Mouse (Mus musculus) large intestine, adult 2 months (tissue): ENCODE results near the gene Evx2. TPM values are rescaled to one million over a fixed set of nuclear protein-coding genes. Genes with fewer than 3 reads are reported as not detected.

Experiments used
- DNase-seq: peaks from one replicate; pipeline ENCODE4 v3.0.0-alpha.2; 2012; ENCODE audit warnings: low read depth, low spot score
- WGBS: fragments of 180-500 bp; shearing (Covaris S2); methylation state at CpG from one replicate; pipeline ENCODE4 v1.1.7; 2018; 5-methylcytosine and 5-hydroxymethylcytosine counted together
- polyA plus RNA-seq: library from polyadenylated mRNA; depleted of rRNA; stranded (reverse); fragments of >200 nt; gene quantifications from 2 replicates; pipeline ENCODE4 v1.2.3, GENCODE M21; 2012

Gene Evx2
- polyA plus RNA-seq, 1 experiment: not detected

DNA sequence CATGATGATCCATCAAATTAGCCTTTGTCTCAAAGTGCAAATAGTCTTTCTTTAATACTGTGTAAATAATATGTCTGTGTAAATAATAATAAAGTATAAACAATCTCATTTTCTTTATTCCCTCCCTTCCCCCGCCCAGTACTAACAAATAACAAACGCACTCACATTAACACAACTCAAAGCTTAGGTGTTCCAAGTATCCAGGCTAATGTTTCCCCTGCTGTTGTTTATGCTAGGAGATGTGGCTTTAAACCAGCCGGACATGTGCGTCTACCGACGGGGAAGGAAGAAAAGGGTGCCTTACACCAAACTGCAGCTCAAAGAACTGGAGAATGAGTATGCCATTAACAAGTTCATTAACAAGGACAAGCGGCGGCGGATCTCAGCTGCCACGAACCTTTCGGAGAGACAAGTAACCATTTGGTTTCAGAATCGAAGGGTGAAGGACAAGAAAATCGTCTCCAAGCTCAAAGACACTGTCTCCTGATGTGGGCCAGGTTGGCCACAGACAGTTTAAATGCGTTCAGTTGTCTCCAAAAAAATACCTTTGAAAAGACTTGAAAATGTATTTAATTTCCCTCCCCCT is 10.4 kb upstream of the Evx2 start:
- WGBS: 12% methylated on average over 14 of the region's 14 CpGs
- no peak for DNase-seq

DNA sequence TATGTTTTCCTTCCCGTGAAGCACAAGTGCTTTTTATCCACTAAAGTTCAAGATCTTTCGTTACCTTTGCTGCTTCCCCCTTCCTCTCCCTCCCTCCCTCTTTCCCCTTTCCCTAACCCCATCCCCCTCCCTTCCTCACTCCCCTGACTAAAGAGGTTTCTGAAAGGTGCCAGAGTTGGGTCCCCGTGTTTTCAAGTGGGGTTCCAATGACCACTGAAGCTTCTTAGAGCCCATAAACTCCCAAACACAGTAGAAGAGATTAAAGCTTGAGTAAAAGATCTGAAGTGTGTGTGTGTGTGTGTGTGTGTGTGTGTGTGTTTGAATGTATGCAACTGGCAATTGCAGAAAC is 9.8 kb upstream of the Evx2 start:
- 3% methylated on average over 3 of the region's 3 CpGs for WGBS
- DNase-seq: no peak

DNA sequence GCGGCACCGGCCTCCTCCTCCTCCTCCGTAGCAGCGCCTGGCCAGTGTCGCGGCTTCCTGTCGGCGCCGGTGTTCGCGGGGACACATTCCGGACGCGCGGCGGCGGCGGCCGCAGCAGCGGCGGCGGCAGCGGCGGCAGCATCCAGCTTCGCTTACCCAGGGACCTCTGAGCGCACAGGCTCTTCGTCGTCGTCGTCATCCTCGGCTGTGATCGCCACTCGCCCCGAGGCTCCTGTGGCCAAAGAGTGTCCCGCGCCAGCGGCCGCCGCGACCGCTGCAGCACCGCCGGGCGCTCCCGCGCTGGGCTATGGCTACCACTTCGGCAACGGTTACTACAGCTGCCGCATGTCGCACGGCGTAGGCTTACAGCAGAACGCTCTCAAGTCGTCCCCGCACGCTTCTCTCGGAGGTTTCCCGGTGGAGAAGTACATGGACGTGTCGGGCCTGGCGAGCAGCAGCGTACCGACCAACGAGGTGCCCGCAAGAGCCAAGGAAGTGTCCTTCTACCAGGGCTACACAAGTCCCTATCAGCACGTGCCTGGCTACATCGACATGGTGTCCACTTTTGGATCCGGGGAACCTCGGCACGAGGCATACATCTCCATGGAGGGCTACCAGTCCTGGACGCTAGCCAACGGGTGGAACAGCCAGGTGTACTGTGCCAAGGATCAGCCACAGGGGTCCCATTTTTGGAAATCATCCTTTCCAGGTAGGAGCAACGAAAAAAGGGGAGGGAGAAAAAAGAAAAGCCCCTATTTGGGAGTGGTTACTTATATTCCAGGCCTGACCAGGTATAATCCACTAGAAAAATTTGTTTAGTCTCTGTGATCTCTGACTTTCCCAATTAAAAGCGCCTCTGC is 9.2 kb upstream of the Evx2 start:
- 2% methylated on average over 65 of the region's 74 CpGs for WGBS
- no peak for DNase-seq

DNA sequence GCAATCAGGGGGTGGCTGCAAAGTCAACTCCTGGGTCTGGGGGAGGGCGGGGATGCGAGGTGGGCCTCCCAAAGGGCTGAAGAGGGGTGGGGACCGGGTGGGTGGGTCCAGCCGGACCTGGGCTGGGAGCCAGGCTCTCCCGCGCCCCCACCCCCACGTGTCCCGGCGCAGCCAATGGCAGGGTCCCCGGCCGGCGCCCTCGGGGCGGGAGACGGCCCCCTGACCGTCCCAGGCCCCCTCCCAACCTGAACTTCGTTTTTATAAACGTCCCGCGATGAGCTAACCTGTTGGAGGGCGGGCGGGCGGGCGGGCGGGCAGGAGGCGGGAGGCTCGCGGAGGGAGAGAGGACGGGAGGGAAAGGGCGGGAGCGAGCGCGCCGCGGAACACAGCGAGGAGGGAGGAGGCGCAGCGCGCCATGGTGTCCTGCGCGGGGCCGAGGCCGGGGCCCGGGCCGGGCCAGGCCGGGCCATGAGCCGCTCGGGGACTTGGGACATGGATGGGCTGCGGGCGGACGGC is 8.5 kb upstream of the Evx2 start, which contains the start of gene Hoxd13:
Gene Hoxd13, plus strand, starts transcription at position 469 of the 516 bp plus-strand sequence.
- under 1% methylated on average over 49 of the region's 51 CpGs for WGBS
- DNase-seq: no peak

DNA sequence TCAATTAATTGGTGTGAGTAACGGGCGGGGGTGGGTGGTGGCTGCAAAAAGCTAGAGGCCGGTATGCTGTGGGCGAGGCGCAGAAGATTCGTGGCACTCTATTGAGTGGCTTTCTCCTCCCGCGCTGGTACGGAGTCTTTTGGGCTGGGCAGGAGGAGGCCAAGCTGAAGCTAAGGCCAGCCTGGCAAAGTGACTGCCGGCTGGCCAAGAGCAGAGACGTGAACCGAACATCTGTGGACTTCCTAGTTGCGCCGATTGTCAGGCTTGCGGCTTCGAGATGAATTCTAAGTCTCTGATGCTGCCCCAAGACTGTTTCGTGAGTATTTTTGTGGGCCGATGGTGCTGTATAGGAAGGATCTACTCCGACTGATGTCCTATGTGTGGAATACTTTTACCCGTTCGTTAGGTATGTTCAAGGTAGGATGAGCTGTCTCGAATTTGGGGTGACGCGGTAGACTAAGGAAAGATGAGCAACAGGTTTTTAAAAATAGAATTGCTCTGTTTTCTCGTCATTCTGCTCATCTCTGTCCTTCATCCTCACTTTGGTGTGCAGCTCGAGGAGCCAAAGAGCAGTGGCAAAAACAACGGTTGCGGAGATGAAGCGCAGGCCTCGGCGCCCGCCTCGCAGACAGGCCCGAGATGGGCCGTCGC is 8.0 kb upstream of the Evx2 start:
- no peak for DNase-seq
- WGBS: 8% methylated on average over 36 of the region's 36 CpGs

DNA sequence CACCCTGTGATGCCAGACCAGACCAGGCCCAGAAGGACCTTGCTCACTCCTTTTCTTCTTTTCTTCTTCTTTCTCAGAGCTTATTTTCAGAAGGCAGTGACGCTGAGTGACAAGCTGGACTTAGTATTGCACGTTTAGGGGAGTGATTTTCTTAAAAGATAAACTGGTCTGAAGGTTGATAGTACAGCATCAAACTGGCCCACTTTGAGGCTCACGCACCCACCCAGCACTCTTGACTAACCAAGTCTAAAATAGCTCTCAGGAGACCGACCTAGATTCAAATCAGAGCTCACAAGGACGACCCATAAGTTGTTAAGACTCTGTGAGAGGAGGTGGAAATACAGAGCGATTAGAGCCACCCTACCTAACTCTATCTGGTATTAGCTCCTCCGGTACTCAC is 7.1 kb upstream of the Evx2 start:
- DNase-seq: no peak
- WGBS: 26% methylated on average over 7 of the region's 7 CpGs

DNA sequence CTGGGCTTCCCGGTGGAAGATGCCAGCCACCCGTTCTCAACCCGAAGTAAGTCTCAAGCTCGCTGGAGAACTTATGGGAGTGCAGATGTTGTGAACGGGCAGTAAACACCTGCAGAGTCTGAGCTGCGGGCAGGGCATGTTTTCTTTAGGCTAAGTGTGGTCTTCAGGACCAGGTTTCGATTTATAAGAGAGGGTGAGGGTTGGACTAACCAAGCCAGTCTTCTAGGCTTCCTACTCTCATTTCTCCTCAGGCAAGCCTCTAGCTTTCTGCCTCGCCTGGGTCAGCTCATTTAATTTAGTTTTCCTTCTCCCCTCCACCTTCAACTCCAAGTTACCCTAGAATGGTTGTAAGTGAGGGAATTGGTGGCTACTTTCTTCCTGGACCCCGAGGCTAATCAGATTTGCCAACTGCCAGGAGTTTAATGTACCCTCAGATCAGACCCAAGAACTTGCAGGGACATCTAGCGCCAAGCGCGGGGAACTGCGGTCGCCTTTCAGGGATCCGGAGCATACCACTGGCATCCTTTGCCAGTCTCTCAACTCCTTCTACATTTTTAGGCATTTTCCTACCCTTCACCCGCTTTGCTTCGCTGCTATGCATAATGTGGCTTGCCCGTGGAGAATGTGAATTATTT is 4.1 kb upstream of the Evx2 start:
- WGBS: 7% methylated on average over 18 of the region's 18 CpGs
- no peak for DNase-seq

DNA sequence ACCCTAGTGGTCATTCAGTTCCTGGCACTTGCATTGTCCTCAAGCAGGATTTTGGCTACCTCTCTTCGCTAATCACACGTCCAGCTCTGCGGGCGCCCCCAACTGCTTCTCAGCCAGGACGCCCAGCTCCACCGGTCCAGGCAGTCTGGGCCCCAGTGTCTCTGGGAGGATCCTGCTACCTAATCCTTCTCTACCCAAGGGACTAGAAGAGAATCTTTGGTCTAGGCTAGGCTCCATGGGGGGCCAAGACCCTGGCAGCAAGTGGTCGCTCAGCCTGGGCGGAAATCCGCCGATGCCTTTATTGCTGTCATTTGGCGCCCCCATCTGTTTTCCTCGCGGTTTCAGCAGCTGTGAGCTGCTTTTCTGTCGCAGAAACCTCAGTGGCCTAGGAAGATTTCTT is 2.3 kb upstream of the Evx2 start:
- no peak for DNase-seq
- WGBS: 5% methylated on average over 14 of the region's 14 CpGs

DNA sequence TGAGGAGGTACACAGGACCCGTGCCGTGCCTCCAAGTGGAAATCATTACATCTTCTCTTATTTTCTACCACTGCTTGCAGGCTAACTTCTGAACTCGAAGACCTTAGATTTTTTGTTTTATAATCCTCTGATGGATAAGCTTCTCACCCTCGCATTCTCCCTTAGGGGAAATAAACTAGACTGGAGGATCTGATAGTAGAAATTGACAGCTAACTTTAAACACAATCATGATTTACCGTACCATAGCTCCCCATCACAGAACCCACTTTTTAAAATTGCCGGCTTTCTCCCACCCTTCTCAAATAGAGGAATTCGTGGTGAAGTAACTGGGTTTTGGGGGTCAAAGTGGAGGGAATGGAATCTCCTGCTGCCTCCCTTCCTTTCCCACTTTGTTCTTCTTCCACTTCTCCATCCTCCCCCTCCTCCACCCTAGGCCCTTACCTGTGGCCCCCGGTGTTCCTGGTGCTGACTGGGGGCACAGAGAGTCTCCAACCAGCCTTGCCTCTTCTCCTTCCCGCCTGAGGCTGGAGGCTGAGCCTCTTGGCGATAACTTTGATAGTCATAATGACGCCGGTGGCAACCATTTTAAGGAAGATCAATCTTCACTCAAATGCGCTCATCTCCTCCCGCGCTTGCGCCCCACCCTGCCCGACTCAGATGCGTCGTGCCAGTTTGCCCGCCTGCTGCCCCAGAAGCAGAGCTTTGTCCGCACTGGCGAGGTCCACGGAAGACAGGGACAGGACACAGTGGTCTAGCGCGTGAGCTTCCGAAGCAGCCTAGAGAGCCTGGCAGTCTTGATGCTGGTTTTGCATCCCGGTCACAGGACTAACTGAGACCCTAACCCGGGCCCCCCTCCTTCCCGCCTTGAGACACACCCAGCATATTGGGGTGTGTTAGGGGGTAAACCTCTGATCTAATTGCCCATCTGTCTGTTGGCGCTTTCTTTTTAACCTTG is 1.3 kb upstream of the Evx2 start:
- no peak for DNase-seq
- WGBS: 4% methylated on average over 30 of the region's 30 CpGs

DNA sequence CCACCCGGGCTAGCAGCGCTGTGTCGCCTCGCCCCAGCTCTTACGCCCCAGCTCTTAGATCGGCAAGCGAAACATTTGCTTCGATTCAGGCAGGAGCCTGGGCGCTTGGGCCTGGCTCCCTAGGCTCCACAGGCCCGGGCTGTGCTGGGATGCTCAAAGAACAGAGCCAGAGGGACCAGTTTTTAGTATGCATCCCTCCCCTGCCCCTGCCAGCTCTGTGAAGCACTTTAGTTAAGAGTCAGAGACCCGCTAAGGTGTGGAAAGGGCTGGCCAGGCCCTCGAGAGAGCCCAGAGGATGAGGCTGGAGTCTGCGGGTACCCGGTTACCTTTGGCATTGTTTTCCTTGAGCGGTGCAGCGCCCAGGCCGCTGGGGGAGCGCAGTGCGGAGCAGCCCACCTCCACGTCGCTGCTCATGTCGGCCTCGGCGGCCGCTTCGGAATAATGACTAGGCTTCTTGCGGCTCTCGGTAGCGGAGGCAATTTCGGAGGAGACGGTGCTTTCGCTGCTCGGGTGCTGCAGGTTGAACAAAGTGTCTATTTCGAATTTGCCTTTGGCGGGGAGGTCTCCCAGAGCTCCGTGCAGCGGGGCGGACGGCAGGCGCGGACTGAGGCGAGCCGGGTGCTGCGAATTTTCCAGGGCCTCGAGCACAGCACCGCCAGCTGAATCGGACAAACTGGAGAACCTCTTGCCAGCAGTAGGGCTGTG is 538 bp downstream of the Evx2 start:
- no peak for DNase-seq
- 7% methylated on average over 47 of the region's 47 CpGs for WGBS

DNA sequence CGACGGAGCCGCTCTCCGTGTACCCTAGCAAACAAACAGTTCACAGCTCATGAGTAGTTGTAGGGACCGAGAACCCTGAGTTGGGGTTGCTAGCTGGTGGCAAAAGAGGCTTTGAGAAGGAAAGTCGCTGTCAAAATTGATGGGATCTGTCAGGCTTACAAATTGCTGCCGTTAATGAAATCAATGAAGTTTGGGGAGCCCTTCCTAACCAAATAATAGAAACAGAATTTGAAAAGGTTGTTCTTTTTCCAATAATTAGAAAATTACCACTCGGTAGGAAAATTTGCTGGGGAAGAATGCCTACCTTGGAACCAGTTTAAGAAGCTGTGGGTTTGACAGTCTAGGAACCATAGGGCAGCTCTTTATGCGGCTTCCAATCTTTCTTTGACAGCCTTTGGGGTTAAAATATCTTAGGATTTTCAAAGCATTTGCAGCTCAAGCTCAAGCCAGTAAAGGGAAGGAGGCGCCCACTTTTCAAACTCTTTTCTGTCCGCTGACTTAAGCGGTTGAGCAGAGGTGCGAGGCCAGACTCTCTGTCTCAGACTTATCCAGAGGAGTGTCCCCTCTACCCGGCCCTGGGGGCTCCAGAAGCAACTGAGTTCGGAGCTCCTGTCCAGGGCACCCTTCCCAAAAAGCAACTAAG is 1.2 kb downstream of the Evx2 start:
- no peak for DNase-seq
- 11% methylated on average over 15 of the region's 15 CpGs for WGBS

DNA sequence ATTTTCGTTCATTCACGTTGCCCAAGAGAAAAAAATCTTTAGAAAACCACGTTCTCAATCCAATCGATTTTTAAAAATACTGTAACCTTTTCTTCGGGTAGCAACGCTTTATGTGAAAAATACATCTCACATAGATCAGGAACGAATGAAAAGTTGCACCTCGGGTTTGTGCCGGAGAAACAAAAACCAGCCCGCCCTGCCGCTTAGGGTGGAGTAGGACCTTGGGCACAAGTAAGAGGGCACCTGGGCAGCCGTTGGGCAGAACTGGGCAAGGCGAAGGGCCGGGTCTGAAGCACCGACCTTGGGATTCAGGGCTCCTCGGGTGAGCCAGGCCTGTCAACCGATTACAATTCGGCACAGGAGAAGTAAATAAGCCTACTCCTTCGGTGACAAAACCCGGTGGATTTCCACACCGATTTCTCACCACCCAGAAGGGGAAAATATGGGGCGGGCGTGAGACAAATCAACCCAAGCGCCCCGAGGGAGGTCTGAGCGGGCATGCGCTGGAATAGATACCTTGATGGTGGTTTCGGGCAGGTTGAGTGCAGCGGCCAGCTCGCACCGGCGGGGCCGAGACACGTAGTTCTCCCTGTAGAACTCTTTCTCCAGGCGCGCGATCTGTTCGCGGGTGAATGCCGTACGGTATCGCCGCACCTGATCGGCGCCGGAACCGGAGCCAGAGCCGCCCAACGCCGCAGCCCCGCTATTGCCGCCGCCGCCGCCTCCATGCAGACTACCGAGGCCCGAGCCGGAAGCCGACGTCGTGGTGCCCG is 1.9 kb downstream of the Evx2 start:
- no peak for DNase-seq
- WGBS: 6% methylated on average over 62 of the region's 62 CpGs

DNA sequence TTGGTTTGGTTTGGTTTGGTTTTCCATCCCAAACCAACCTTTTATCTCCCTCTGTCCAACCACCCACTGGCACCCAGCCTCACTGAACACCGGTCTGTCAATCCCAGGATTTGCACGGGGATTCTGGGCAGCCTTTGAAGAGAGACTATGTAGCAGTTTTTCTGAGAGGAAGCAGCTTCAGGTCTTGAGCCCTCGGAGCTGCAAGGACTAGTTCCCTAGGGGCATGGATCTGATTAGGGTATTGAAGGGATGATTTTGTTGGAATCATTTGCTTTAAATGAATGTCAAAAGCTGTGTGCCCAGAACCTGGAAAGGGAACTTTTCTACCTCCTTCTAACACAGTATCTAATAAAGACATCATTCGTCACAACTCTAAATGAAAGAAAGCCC is 2.7 kb downstream of the Evx2 start:
- 17% methylated on average over 4 of the region's 4 CpGs for WGBS
- DNase-seq: no peak

DNA sequence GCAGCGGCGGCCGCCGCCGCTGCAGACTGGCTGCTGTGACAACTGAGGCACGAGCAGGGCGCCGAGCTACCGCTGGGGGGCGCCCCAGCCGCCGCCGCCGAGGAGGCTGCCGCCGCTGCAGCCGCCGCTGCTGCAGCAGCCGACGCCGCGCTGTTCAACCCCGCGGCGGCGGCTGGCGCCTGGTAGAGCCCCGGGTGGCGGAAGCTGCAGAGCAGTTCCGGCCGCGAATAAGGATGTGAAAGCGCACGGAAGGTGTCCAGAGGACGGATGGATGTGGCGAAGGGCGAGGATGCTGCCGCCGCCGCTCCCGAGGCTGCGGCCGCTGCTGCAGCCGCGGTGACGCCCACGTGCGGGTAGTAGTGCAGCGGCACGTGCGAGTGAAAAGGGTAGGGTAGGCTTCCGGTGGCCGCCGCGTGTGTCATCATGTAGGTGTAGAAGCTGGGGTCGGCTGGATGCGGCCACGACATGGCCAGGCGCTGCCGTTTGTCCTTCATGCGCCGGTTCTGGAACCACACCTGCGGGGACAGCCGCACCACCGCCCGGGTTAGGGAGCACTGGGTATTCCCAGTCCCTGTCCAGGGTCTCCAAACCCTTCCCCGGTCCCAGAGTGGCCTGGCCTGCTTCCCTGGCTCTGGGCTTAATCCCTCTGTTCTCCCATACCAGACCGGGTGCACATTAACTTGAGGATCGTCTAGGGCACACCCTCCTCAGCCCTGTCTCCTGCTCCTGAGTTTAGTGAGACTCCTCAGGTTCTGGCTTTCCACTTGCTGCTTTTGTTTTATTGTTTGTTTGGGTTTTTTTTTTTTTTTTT is 3.3 kb downstream of the Evx2 start:
- WGBS: 1% methylated on average over 68 of the region's 69 CpGs
- DNase-seq: no peak

DNA sequence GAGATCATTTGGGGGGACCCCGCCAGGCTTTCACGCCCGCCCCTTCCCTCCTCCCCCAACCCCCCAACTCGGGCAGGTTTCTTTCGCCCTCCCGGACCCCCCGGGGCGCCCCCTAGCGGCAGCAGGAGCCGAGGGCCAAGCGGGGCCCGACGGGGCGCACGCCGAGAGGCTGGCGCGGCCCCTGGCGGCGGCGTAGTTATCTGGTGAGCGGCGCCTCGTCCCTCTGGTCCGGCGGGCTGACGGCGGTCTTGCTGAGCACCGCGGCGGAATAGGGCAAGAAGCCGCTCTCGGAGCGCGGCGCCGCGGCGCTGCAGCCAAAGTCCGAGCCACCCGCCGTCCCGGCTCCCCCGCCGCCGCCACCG is 4.0 kb downstream of the Evx2 start:
- WGBS: 2% methylated on average over 47 of the region's 47 CpGs
- DNase-seq: no peak

DNA sequence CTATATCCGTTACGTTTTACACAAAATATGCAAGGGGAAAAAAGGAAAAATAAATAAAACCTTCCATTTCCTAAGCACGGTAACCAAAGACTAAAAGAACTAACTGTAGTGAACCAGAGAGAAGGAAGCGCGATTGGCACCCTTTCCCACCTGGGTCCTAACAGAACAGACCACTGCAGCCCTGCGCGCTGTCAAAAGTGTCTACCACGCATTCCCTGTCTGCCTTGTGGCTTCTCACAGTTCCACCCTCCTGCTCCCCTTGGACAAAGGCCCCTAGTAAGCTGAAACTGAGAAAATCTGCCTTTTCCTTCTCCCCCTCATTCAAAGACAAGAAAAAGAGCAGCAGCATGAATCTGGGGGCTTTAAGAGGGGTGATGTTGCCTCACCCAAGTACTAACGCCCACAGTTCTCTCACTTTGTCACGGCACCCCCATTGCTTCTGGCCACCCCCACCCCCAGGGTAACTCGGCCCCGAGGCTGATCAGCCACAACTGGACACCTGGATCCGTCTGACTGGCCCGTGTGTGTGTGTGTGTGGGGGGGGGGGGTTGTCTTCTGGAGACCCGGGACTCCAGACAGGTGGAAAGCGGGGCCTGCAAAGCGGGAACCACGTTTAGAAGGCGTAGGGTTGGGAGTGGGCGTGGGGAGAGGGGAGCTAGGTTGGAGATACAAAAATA is 4.5 kb downstream of the Evx2 start:
- 17% methylated on average over 20 of the region's 20 CpGs for WGBS
- DNase-seq: no peak
